In the genomic region with DNA sequence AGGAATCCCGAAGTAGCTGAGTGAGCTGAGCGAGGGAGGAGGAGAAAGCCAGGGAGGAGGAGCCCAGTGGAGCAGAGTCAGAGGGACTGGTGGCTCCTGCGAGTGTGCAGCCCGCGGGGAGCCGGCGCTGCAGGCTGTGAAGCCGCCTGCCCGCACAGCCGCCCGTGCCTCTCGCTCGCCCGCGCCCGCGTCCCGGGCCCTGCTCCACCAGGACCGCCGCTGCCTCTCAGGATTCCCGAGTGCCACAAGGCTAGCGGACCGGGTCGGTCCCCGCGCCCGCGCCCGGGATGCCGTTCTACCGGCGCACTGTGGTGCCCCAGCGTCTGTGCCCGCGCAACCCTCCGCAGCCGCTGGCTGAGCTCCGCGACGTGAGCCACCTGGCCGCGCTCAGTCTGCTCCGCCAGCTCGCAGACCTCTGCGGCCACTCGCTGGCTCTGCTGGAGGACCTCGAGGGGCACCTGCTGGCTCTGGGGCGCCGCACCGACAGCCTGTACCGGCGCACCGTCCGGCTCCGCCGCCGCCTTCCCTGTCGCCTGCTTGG, we compare ENCODE assay signal across 8 mouse cellular contexts. TPM values are rescaled to one million over a fixed set of nuclear protein-coding genes. Genes with fewer than 3 reads are reported as not detected.
DNase-seq lines count a peak whose midpoint lies in the region; ATAC-seq and TF ChIP-seq lines count a peak whose summit lies in the region.

A gene (plus strand): TSS at position 105 of the 541 bp plus-strand sequence.

- peak; percentile 82 for ATAC-seq in Patski
- ATAC-seq in hindbrain, embryonic 14.5 days (ENCODE audit: low FRiP score), result peak; percentile 79
- no peak for ATAC-seq in activated CD4-positive, CD25-positive, alpha-beta regulatory T cell, adult 4 months

- peaks cover 10% of the 10 kb centered on the region for H3K27me3 ChIP-seq in Patski
- peaks cover 71% of the 10 kb centered on the region for H3K27me3 ChIP-seq in hindbrain, embryonic 14.5 days (ENCODE audit: control insufficient read depth, insufficient read depth, low read length)

- no peaks in the 10 kb centered on the region for H3K4me1 ChIP-seq in hindbrain, embryonic 14.5 days (replicated peaks; ENCODE audit: control insufficient read depth, insufficient read depth, low read length)

- peak within 1 kb of the TSS; percentile 67 for H3K4me2 ChIP-seq in hindbrain, embryonic 14.5 days (replicated peaks)

- DNase-seq in Patski (ENCODE audit: low read depth, low spot score), result no peak
- DNase-seq in cerebellum, adult 8-10 months, result peak; percentile 55
- DNase-seq in frontal cortex, postnatal 36 days (ENCODE audit: low spot score in 2 of 2), result peak; percentile 14 to 34
- DNase-seq in hindbrain, embryonic 14.5 days (ENCODE audit: low spot score), result peak; percentile 24
- peak; percentile 24 to 26 for DNase-seq in left cerebral cortex, adult 2 months (ENCODE audit: extremely low spot score in 1 of 2, low spot score in 2 of 2)
- DNase-seq in lung, postnatal 25 days (ENCODE audit: low spot score), result peak; percentile 23
- peak; percentile 51 for DNase-seq in retina, postnatal 1 day

- no peak within 1 kb of the TSS for H3K27ac ChIP-seq in hindbrain, embryonic 14.5 days
- H3K27ac ChIP-seq in left cerebral cortex, adult 2 months, result no peak within 1 kb of the TSS; the same call in 1 of the 2 replicates

- TF ChIP-seq CTCF in Patski (IDR thresholded peaks at IDR 0.05), result no peak
- no peak for TF ChIP-seq CTCF in left cerebral cortex, adult 2 months (IDR thresholded peaks at IDR 0.05)

- peak within 1 kb of the TSS; percentile 47 for H3K4me3 ChIP-seq in hindbrain, embryonic 14.5 days (replicated peaks; ENCODE audit: low read length)
- peak within 1 kb of the TSS; percentile 33 for H3K4me3 ChIP-seq in left cerebral cortex, adult 2 months

- 7% methylated on average over 19 of the region's 58 CpGs for WGBS in hindbrain, embryonic 14.5 days

- H3K9me3 ChIP-seq in hindbrain, embryonic 14.5 days (ENCODE audit: control insufficient read depth, low read length), result no peaks in the 10 kb centered on the region

- intact Hi-C loops in left cerebral cortex, adult 2 months (cut with DNase I), result no loop called here

- H3K9ac ChIP-seq in hindbrain, embryonic 14.5 days, result peak within 1 kb of the TSS; percentile 54

- POLR2A ChIA-PET in Patski (lab: Charles Lee), result no interaction called here

- H3K36me3 ChIP-seq in hindbrain, embryonic 14.5 days (replicated peaks; ENCODE audit: control insufficient read depth, insufficient read depth), result no peaks in the 10 kb centered on the region

- in situ Hi-C loops in Patski (cut with MboI; ENCODE audit: low pct_unique_long_range_greater_than_20kb), result no loop called here

- CTCF ChIA-PET in Patski (lab: Charles Lee), result interaction anchor here (1.1 to 1.3 kb wide), 2 partner anchors 33 to 73 kb away, joined by 3 read pairs; no protein-coding TSS in a partner anchor

RNA-seq across cellular contexts. Expression of the gene that starts here (rescaled TPM):
- 1.9 TPM for polyA plus RNA-seq in Patski (2021)
- 7.0 and 7.2 TPM in 2 replicates for polyA plus RNA-seq in hindbrain, embryonic 14.5 days (2014; fragmentation: Nextera tagmentation; extraction: Ambion mirVana)
- total RNA-seq in left cerebral cortex, adult 2 months (2021), result 10 to 100 TPM; 37.0 to 38.0 TPM
- 1 to 10 TPM; 1.6 to 3.3 TPM for polyA plus RNA-seq in activated CD4-positive, CD25-positive, alpha-beta regulatory T cell, adult 4 months (2017; shearing (Covaris generic))
